Mouse (Mus musculus) liver, postnatal 0 days (tissue): Measurements from ENCODE around the gene Klhl11.

ENCODE experiments used
- CTCF ChIP-seq: sonication (generic); IDR thresholded peaks from 2 replicates; pipeline ENCODE4 v1.5.1; 2016; ENCODE audit warnings: antibody characterized with exemption, low read depth
- EP300 ChIP-seq: IDR thresholded peaks from 2 replicates; pipeline ENCODE4 v1.6.1; 2016; ENCODE audit warnings: antibody characterized with exemption, low read depth, mild to moderate bottlenecking

DNA sequence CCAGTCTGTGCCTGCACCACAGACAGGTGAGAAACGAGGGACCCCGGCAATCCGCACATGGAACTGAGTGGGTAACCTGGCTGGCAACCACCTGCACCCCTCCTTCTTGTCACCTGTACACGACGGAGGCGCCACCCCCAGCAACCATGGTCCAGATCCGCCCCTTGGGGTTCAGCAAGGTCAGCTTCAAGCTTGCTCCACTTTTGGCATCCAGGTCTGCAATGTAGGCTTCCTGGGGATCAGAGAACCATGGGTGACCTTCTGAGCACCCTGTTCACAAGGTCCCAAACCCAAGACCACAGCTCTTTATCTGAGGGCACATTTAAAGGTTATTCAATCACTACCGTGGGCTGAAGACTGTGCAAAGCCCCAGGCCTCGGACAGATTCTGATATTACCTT lies 43.2 kb upstream of the Klhl11 start:
- TF ChIP-seq CTCF (no peak), EP300 (no peak)
